Comparison of ENCODE assay signal across 15 mouse cellular contexts in genomic region chr5:13579123-13579522, GRCm38 (mm10).
DNase-seq lines count a peak whose midpoint lies in the region; ATAC-seq and TF ChIP-seq lines count a peak whose summit lies in the region.
"Had no signal": no experiment of that assay in that cellular context is flagged by ENCODE, and none has a peak within 500 bp of the region (broad histone marks: within the 10 kb centered on the region; RNA-seq: fewer than 3 reads in every experiment).

No protein-coding gene starts in this region.

- no peaks in the 10 kb centered on the region for H3K4me1 ChIP-seq in embryonic facial prominence, embryonic 14.5 days (ENCODE audit: control insufficient read depth, insufficient read depth, low read length)
- H3K4me1 ChIP-seq in embryonic facial prominence, embryonic 10.5 days = no peaks in the 10 kb centered on the region
- no peaks in the 10 kb centered on the region for H3K4me1 ChIP-seq in midbrain, postnatal 0 days (ENCODE audit: insufficient read depth, low read length)
- no peaks in the 10 kb centered on the region for H3K4me1 ChIP-seq in midbrain, embryonic 11.5 days (ENCODE audit: control insufficient read depth, insufficient read depth, low read length)
- H3K4me1 ChIP-seq: forebrain, embryonic 15.5 days; heart, embryonic 15.5 days had no signal

- no peak for TF ChIP-seq CTCF in midbrain, postnatal 0 days (IDR thresholded peaks at IDR 0.05)

- H3K27ac ChIP-seq in embryonic facial prominence, embryonic 14.5 days (replicated peaks; ENCODE audit: low read depth, low read length) = no peak overlapping the region
- no peak overlapping the region for H3K27ac ChIP-seq in embryonic facial prominence, embryonic 10.5 days (replicated peaks)
- H3K27ac ChIP-seq in midbrain, postnatal 0 days (ENCODE audit: low read depth, low read length) = no peak overlapping the region
- H3K27ac ChIP-seq in midbrain, embryonic 11.5 days (ENCODE audit: low read depth, low read length) = no peak overlapping the region
- H3K27ac ChIP-seq: forebrain, embryonic 15.5 days; heart, embryonic 15.5 days had no signal

- H3K27me3 ChIP-seq in embryonic facial prominence, embryonic 14.5 days (replicated peaks; ENCODE audit: control insufficient read depth, insufficient read depth, low read length) = no peaks in the 10 kb centered on the region
- no peaks in the 10 kb centered on the region for H3K27me3 ChIP-seq in embryonic facial prominence, embryonic 10.5 days (replicated peaks; ENCODE audit: low read depth, poor library complexity, severe bottlenecking)
- H3K27me3 ChIP-seq in midbrain, postnatal 0 days (ENCODE audit: insufficient read depth, low read length) = no peaks in the 10 kb centered on the region; the same call in 1 of the 2 replicates
- H3K27me3 ChIP-seq in midbrain, embryonic 11.5 days (ENCODE audit: control insufficient read depth, insufficient read depth, low read length) = peaks cover 2% of the 10 kb centered on the region; the same call in 1 of the 2 replicates
- H3K27me3 ChIP-seq: forebrain, embryonic 15.5 days; heart, embryonic 15.5 days had no signal

- no peak overlapping the region for H3K4me3 ChIP-seq in embryonic facial prominence, embryonic 14.5 days (ENCODE audit: low read depth, low read length)
- H3K4me3 ChIP-seq in embryonic facial prominence, embryonic 10.5 days = no peak overlapping the region
- no peak overlapping the region for H3K4me3 ChIP-seq in midbrain, postnatal 0 days (ENCODE audit: low read depth, low read length)
- no peak overlapping the region for H3K4me3 ChIP-seq in midbrain, embryonic 11.5 days (ENCODE audit: low read depth, low read length)
- H3K4me3 ChIP-seq: forebrain, embryonic 15.5 days; heart, embryonic 15.5 days had no signal

- H3K9me3 ChIP-seq in embryonic facial prominence, embryonic 14.5 days (ENCODE audit: control insufficient read depth, low read length) = no peaks in the 10 kb centered on the region
- no peaks in the 10 kb centered on the region for H3K9me3 ChIP-seq in embryonic facial prominence, embryonic 10.5 days
- no peaks in the 10 kb centered on the region for H3K9me3 ChIP-seq in midbrain, postnatal 0 days (ENCODE audit: low read length)
- H3K9me3 ChIP-seq in midbrain, embryonic 11.5 days (ENCODE audit: control insufficient read depth, low read length) = no peaks in the 10 kb centered on the region
- H3K9me3 ChIP-seq: forebrain, embryonic 15.5 days; heart, embryonic 15.5 days had no signal

- WGBS in embryonic facial prominence, embryonic 14.5 days = 71% methylated on average over 2 of the region's 2 CpGs
- WGBS in embryonic facial prominence, embryonic 10.5 days = 71% methylated on average over 2 of the region's 2 CpGs
- 62% methylated on average over 2 of the region's 2 CpGs for WGBS in midbrain, postnatal 0 days
- 48% methylated on average over 2 of the region's 2 CpGs for WGBS in midbrain, embryonic 11.5 days

- no peak overlapping the region for H3K4me2 ChIP-seq in embryonic facial prominence, embryonic 14.5 days (ENCODE audit: low read depth, low read length)
- H3K4me2 ChIP-seq in midbrain, postnatal 0 days (ENCODE audit: low read depth, low read length, poor library complexity, severe bottlenecking) = no peak overlapping the region
- H3K4me2 ChIP-seq in midbrain, embryonic 11.5 days = no peak overlapping the region
- H3K4me2 ChIP-seq: forebrain, embryonic 15.5 days; heart, embryonic 11.5 days; heart, embryonic 15.5 days had no signal

- peak; percentile 38 for DNase-seq in embryonic facial prominence, embryonic 14.5 days (ENCODE audit: low spot score)
- no peak for DNase-seq in embryonic facial prominence, embryonic 10.5 days (ENCODE audit: low spot score)
- DNase-seq in midbrain, postnatal 0 days (ENCODE audit: low spot score) = peak; percentile 71
- no peak for DNase-seq in midbrain, embryonic 11.5 days (ENCODE audit: low spot score, missing footprints)
- DNase-seq in retina, embryonic 14.5 days (ENCODE audit: low spot score) = peak; percentile 79
- no peak for DNase-seq in frontal cortex, postnatal 25 days (ENCODE audit: low spot score in 2 of 2)
- DNase-seq: adrenal gland, postnatal 10 days; gastrocnemius, postnatal 10 days; heart, adult 18-20 months; heart, postnatal 14 days; kidney, adult 11 months had no signal

- H3K36me3 ChIP-seq in embryonic facial prominence, embryonic 14.5 days (ENCODE audit: control insufficient read depth, insufficient read depth, low read length) = no peaks in the 10 kb centered on the region
- H3K36me3 ChIP-seq in embryonic facial prominence, embryonic 10.5 days (replicated peaks) = 0 out of 2 replicates have a peak, but pooled peaks cover 2% of the 10 kb centered on the region
- no peaks in the 10 kb centered on the region for H3K36me3 ChIP-seq in midbrain, postnatal 0 days (ENCODE audit: insufficient read depth, low read length)
- H3K36me3 ChIP-seq in midbrain, embryonic 11.5 days (ENCODE audit: control insufficient read depth, insufficient read depth, low read length) = no peaks in the 10 kb centered on the region
- H3K36me3 ChIP-seq: forebrain, embryonic 15.5 days; heart, embryonic 15.5 days had no signal

- ATAC-seq in embryonic facial prominence, embryonic 14.5 days (ENCODE audit: low read depth) = no peak
- ATAC-seq in midbrain, postnatal 0 days (ENCODE audit: low FRiP score) = no peak
- no peak for ATAC-seq in midbrain, embryonic 11.5 days (ENCODE audit: low FRiP score)
- ATAC-seq: forebrain, embryonic 15.5 days; hindbrain, embryonic 16.5 days had no signal

- no peak overlapping the region for H3K9ac ChIP-seq in embryonic facial prominence, embryonic 14.5 days (ENCODE audit: low read depth, low read length)
- no peak overlapping the region for H3K9ac ChIP-seq in midbrain, postnatal 0 days (replicated peaks; ENCODE audit: low read length, poor library complexity, severe bottlenecking)
- no peak overlapping the region for H3K9ac ChIP-seq in midbrain, embryonic 11.5 days (ENCODE audit: low read length)
- H3K9ac ChIP-seq: forebrain, embryonic 15.5 days; heart, embryonic 15.5 days had no signal

Comparison
In these comparisons a context has a peak if more than half of its experiments do, and no peak if none do; other contexts are left out.
1. DNase-seq: peak in embryonic facial prominence, embryonic 14.5 days (single experiment), midbrain, postnatal 0 days (single experiment) and retina, embryonic 14.5 days (single experiment); none in embryonic facial prominence, embryonic 10.5 days (single experiment), midbrain, embryonic 11.5 days (single experiment) and frontal cortex, postnatal 25 days (0 of 2).